Mouse (Mus musculus) heart, embryonic 15.5 days (tissue): ENCODE results near the gene Epha5. TPM values are rescaled to one million over a fixed set of nuclear protein-coding genes. Genes with fewer than 3 reads are reported as not detected.

Source experiments
- ATAC-seq: fragments of 200-750 bp; cut with Nextera tagmentation; replicated peaks from 2 replicates; pipeline ENCODE4 v1.8.0; 2017; ENCODE audit warnings: low read depth, moderate TSS enrichment; ENCODE audit not compliant: insufficient number of reproducible peaks, insufficient read depth, low FRiP score
- H3K27ac ChIP-seq: fragments of 300-500 bp; sonication (generic); 2 replicates; pipeline ENCODE4 v1.5.1; 2015; ENCODE audit warnings: mild to moderate bottlenecking, inconsistent platforms
- H3K27me3 ChIP-seq: fragments of 300-500 bp; sonication (generic); 2 replicates; pipeline ENCODE4 v1.6.1; 2015; ENCODE audit warnings: inconsistent platforms
- H3K36me3 ChIP-seq: fragments of 300-500 bp; sonication (generic); 2 replicates; pipeline ENCODE4 v1.6.1; 2015; ENCODE audit warnings: mild to moderate bottlenecking, inconsistent platforms
- H3K4me1 ChIP-seq: fragments of 300-500 bp; sonication (generic); replicated peaks from 2 replicates; pipeline ENCODE4 v1.6.1; 2015; ENCODE audit warnings: inconsistent platforms
- H3K4me2 ChIP-seq: fragments of 300-500 bp; sonication (generic); 2 replicates; pipeline ENCODE4 v1.6.1; 2015; ENCODE audit warnings: inconsistent platforms, mild to moderate bottlenecking, moderate library complexity
- H3K4me3 ChIP-seq: fragments of 300-500 bp; sonication (generic); 2 replicates; pipeline ENCODE4 v1.5.1; 2015; ENCODE audit warnings: mild to moderate bottlenecking, inconsistent platforms
- H3K9ac ChIP-seq: fragments of 300-500 bp; sonication (generic); 2 replicates; pipeline ENCODE4 v1.6.1; 2015; ENCODE audit warnings: mild to moderate bottlenecking, inconsistent platforms
- H3K9me3 ChIP-seq: fragments of 300-500 bp; sonication (generic); replicated peaks from 2 replicates; pipeline ENCODE4 v1.6.1; 2016; ENCODE audit warnings: inconsistent platforms
- WGBS: fragments of 180-500 bp; shearing (Covaris S2); methylation state at CpG from one replicate; pipeline ENCODE4 v1.1.7; 2015; ENCODE audit warnings: mixed read lengths; 5-methylcytosine and 5-hydroxymethylcytosine counted together
- polyA plus RNA-seq: library from polyadenylated mRNA; unstranded; fragments of >200 nt; fragmentation: Nextera tagmentation; extraction: Ambion mirVana; gene quantifications from 2 replicates; pipeline ENCODE4 v1.2.1, GENCODE M21; 2015

Gene Epha5
- polyA plus RNA-seq, 1 experiment from 2014 or later = 0.77 TPM

DNA sequence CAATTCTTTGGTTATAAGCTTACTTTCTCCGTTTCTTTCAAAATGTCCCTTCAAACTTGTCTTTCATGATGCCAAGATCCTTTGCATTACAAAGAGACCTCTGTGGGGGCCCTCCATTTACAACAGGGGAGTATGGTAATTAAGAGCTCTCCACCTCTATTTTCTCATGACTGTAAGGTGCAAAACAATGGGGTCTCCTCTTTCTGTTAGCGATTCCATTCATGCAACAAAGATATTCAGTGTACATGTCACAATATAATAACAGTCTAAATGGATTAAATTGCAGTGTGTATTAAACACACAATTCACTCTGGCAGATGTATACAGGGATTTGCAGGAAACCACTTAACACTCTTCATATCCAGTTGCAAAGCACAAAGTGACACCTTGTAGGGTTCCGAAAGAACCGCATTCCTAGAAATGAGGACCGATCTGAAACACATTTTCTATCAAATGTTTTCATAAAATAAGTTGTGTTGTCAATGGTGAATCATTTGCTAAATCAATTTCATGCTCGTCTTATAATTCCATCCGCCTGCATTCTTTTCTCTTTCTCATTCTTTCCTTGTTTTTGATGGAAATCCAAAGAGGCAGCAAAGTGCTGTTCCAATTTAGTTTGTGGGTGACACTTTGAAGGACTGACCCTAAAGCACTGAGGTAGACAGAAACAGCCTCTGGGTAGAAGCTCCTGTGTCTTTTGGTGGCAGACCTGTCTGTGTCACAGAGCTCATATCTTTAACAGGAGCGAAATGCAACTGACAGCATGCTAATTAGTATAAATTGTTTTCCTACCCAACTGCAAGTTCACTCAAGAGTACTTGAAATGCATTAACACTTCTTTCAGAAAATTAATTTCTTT is 118.1 kb downstream of the Epha5 start:
- H3K9me3 ChIP-seq = no peaks in the 10 kb centered on the region
- H3K27ac ChIP-seq = no peak overlapping the region
- ATAC-seq = no peak
- no peak overlapping the region for H3K4me2 ChIP-seq
- no peak overlapping the region for H3K9ac ChIP-seq
- H3K27me3 ChIP-seq = no peaks in the 10 kb centered on the region
- H3K4me1 ChIP-seq = no peaks in the 10 kb centered on the region
- no peaks in the 10 kb centered on the region for H3K36me3 ChIP-seq
- H3K4me3 ChIP-seq = no peak overlapping the region
- whole genome bisulfite sequencing = 45% methylated on average over 8 of the region's 8 CpGs

DNA sequence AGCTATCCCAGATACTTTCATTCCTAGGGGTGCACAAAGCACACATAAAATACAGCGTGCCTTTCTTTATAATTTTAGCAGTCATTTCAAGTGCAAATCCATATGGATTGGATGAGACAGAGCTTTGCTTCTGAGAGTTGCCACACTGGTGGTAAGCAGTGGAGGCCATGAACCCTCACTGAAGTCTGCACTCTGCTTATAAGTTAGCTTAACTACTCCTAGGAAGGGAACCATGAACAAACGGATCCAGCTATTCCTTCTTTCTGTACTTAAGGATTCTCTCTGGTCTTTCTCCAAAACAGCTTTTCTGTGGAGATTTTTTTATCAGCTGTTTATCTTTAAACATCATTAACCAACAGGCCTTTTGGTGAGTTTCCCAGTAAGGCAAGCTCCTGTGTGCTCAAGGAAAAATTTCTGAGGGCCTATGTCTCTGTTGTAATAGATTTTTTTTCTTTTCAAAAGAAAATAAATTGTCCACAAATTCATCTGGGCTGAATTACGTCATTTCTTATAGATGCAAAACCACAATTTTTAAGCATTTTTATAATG is 127.7 kb downstream of the Epha5 start:
- Histone ChIP-seq H3K4me3 (no peak overlapping the region), H3K27ac (no peak overlapping the region), H3K4me2 (no peak overlapping the region), H3K9me3 (no peaks in the 10 kb centered on the region), H3K36me3 (no peaks in the 10 kb centered on the region), H3K27me3 (no peaks in the 10 kb centered on the region), H3K4me1 (no peaks in the 10 kb centered on the region), H3K9ac (no peak overlapping the region)
- 46% methylated on average over 3 of the region's 3 CpGs for WGBS
- ATAC-seq = no peak

DNA sequence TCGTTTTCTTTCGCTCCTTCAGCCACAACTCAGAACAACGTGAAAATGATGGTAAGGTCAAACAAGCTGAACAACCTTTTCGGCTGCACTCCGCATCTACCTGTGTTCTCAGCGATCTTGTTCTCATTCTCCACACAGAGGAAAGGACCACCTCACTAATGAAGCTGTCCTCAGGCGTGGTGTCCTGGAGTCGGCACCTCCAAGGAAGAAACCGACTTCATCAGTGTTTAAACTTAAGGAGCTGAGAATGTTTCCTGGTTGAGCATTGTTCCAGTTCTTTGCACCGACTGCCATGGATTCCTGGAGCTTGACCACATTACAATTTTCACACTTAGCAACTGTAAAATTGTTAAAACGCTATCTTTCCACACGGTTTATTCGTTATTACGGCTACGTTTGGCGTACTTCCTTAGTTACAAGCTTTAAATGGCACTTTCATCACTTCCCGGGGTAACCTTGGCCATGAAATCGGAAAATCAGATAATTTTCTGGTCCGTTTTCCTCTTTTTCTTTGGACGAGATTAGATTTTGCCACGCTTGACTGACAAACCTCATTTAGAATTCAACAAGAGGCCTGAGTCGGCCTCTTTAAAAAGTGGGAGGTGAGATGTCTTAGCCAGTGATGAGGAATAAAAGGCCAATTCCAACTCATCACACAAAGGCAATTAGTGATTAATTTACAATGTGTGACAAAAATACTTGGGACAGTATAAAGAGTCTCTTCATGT is 135.7 kb downstream of the Epha5 start:
- Histone ChIP-seq H3K4me1 (no peaks in the 10 kb centered on the region), H3K4me3 (no peak overlapping the region), H3K36me3 (no peaks in the 10 kb centered on the region), H3K27me3 (no peaks in the 10 kb centered on the region), H3K9me3 (no peaks in the 10 kb centered on the region), H3K9ac (no peak overlapping the region), H3K27ac (no peak overlapping the region), H3K4me2 (no peak overlapping the region)
- 79% methylated on average over 22 of the region's 22 CpGs for WGBS
- no peak for ATAC-seq

DNA sequence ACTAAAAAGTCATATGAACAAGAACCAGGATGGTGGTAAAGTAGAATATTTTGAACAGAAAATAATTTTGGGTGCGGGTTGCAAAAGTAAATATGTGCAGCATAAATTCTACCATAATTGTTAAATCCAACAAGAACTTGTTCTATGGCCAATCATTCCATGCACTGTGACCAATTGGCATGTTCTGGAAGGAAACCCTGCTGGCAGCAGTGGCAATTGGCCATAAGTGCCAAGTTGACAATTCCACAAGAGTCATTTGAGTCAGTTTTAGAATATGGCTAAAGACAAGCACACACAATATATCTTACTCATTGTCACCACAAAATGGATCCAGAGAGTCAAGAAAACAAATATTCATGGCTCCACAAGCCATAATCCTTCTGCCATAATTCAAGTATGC is 140.2 kb downstream of the Epha5 start:
- Histone ChIP-seq H3K4me3 (no peak overlapping the region), H3K4me1 (no peaks in the 10 kb centered on the region), H3K9me3 (no peaks in the 10 kb centered on the region), H3K4me2 (no peak overlapping the region), H3K36me3 (no peaks in the 10 kb centered on the region), H3K27me3 (no peaks in the 10 kb centered on the region), H3K9ac (no peak overlapping the region), H3K27ac (no peak overlapping the region)
- WGBS = 86% methylated on average over 1 of the region's 1 CpGs
- ATAC-seq = no peak

DNA sequence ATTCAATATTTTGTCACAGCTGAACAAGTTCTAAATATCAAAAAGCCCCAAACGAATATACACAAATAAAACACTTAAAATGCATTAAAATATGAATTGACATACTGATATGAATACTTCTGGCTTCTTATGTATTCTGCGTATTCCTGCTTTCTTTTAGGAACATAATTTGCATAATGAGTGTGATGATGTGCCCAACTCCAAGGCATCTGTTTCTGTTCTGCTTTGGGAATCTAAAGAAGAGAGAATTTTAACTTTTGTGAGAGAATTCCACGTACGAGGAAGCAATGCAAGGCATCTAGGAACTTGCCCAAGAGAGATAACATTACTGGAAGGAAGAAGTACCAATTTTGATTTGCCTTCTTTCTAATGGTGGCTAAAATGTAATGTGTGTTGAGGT is 151.8 kb downstream of the Epha5 start:
- no peaks in the 10 kb centered on the region for H3K27me3 ChIP-seq
- no peak overlapping the region for H3K4me3 ChIP-seq
- H3K9ac ChIP-seq = no peak overlapping the region
- H3K9me3 ChIP-seq = no peaks in the 10 kb centered on the region
- H3K36me3 ChIP-seq = no peaks in the 10 kb centered on the region
- H3K4me1 ChIP-seq = no peaks in the 10 kb centered on the region
- H3K27ac ChIP-seq = no peak overlapping the region
- no peak overlapping the region for H3K4me2 ChIP-seq
- no peak for ATAC-seq
- WGBS = 56% methylated on average over 4 of the region's 4 CpGs

DNA sequence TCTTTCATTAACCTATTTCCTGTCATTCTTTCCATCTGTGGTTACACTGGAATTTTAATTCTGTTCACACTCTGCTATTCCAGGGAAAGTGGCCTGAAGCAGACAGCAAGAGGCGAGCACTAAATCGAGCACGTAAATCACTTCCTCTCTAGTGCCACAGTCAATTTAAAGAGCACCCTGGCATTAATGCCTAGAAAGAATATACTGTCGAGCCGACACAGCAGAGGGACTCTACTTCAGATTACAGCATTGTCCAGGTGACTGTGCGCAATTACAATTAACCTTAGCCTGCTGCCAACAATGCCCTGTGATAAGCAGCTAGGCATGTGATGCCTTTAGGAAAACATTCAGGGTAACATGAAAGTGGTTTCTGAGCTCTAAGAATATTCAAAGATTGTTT is 153.2 kb downstream of the Epha5 start:
- H3K4me2 ChIP-seq = no peak overlapping the region
- no peaks in the 10 kb centered on the region for H3K27me3 ChIP-seq
- no peak overlapping the region for H3K4me3 ChIP-seq
- no peaks in the 10 kb centered on the region for H3K36me3 ChIP-seq
- H3K27ac ChIP-seq = no peak overlapping the region
- H3K9me3 ChIP-seq = no peaks in the 10 kb centered on the region
- no peak for ATAC-seq
- WGBS = 53% methylated on average over 6 of the region's 6 CpGs
- H3K9ac ChIP-seq = no peak overlapping the region
- H3K4me1 ChIP-seq = no peaks in the 10 kb centered on the region

DNA sequence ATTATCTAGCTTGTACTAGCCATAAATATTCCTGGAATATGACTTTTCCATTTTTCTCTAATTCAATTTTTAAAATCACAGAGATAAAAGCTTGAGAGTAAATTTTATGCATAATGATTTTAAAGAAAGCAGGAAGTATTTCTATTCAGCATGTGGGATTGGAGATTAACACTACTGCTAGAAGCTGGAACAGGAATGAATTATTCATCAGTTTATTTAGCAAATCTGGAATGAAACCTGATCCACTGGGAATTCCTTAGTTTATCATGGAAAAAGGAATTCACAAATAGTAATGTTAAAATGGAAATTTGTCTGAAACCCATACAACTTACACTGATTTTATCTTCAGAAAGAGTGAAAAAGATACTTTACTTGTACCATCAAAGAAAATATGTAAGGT is 187.2 kb downstream of the Epha5 start:
- H3K4me3 ChIP-seq = no peak overlapping the region
- no peak overlapping the region for H3K4me2 ChIP-seq
- ATAC-seq = no peak
- H3K27ac ChIP-seq = no peak overlapping the region
- no peaks in the 10 kb centered on the region for H3K4me1 ChIP-seq
- no peak overlapping the region for H3K9ac ChIP-seq
- no peaks in the 10 kb centered on the region for H3K27me3 ChIP-seq
- H3K36me3 ChIP-seq = no peaks in the 10 kb centered on the region
- no peaks in the 10 kb centered on the region for H3K9me3 ChIP-seq

- no peak for ATAC-seq
- no peak overlapping the region for H3K4me3 ChIP-seq
- H3K9me3 ChIP-seq = no peaks in the 10 kb centered on the region
- no peaks in the 10 kb centered on the region for H3K27me3 ChIP-seq
- WGBS = 77% methylated on average over 2 of the region's 2 CpGs
- no peak overlapping the region for H3K27ac ChIP-seq
- no peak overlapping the region for H3K9ac ChIP-seq
- H3K36me3 ChIP-seq = no peaks in the 10 kb centered on the region
- no peaks in the 10 kb centered on the region for H3K4me1 ChIP-seq
- no peak overlapping the region for H3K4me2 ChIP-seq
Measured at GRCm38 (mm10) chr5:84208609-84209008, 208.6 kb downstream of the Epha5 start.

DNA sequence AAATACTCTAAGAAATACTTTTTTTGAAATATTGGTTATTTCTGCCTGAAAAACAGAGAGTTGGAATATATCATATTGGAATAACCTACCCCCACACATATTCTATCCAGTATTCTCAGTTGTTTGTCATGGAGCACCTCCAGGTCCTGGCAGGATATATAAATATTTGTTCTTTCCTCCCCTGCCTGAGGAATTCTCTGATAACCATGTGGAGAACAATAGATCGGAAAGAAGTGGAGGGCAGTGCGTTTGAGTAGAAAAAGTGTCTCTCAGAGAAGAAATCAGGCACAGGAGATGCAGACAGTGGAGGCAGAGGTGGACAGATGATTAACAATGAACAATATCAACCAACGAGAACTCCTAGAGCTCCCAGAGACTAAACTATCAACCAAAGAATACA is 223.8 kb downstream of the Epha5 start:
- Histone ChIP-seq H3K9me3 (no peaks in the 10 kb centered on the region), H3K4me1 (no peaks in the 10 kb centered on the region), H3K27ac (no peak overlapping the region), H3K36me3 (no peaks in the 10 kb centered on the region), H3K4me3 (no peak overlapping the region), H3K4me2 (no peak overlapping the region), H3K9ac (no peak overlapping the region), H3K27me3 (no peaks in the 10 kb centered on the region)
- 49% methylated on average over 3 of the region's 3 CpGs for WGBS
- ATAC-seq = 0 out of 2 replicates have a peak, but pooled peaks have one; percentile 35

DNA sequence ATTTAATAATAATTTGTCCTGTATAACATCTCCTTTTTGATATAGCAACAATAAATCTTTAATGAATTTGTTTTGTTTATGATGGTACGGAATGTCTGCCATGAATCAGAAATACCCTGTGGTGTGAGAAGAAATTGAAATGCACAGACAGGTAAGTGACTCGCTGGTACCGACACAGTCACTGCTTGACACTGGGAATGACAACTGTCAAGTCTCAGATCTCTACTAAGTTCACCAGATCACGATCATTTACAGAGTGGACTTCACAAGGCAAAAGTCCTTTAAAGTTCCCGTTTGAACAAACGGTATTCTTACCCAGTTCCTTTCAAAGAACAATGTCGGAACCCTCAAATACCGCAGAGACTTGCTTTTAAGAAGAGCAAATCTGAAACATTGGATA is 233.0 kb downstream of the Epha5 start:
- ATAC-seq = no peak
- WGBS = 83% methylated on average over 8 of the region's 8 CpGs

DNA sequence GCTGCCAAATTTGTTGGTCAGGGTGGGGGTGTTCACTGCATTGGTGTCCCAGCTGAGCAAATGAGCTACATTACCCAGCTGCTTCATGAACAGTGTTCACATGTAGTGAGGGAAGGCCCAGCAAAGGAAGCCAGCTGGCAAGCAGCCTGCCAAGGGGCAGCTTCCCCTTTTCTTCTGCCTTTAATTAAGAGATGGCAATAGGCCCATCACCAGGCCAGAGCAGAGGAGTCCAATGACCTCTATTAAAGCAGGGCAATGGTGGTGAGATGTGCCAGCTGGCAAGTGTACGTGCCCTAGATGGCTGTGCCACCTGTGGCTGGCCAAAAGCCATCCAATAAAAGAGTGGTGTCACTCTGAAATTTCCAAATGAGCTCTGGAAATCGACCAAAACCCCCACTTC is 264.1 kb downstream of the Epha5 start:
- H3K9ac ChIP-seq = no peak overlapping the region

More for the DNA sequence above, 233.0 kb downstream of the Epha5 start:
- Histone ChIP-seq H3K4me1 (no peaks in the 10 kb centered on the region), H3K27ac (no peak overlapping the region), H3K27me3 (no peaks in the 10 kb centered on the region), H3K4me3 (no peak overlapping the region), H3K4me2 (no peak overlapping the region), H3K9ac (no peak overlapping the region), H3K36me3 (no peaks in the 10 kb centered on the region), H3K9me3 (no peaks in the 10 kb centered on the region)

More for the DNA sequence above, 264.1 kb downstream of the Epha5 start:
- Histone ChIP-seq H3K36me3 (no peaks in the 10 kb centered on the region), H3K4me3 (no peak overlapping the region), H3K9me3 (no peaks in the 10 kb centered on the region), H3K4me1 (no peaks in the 10 kb centered on the region), H3K27ac (no peak overlapping the region), H3K4me2 (no peak overlapping the region), H3K27me3 (no peaks in the 10 kb centered on the region)
- no peak for ATAC-seq
- 49% methylated on average over 2 of the region's 2 CpGs for WGBS
